Mouse (Mus musculus): Measurements from ENCODE around the gene Prr13. TPM values are rescaled to one million over a fixed set of nuclear protein-coding genes. Genes with fewer than 3 reads are reported as not detected.

Gene Prr13
- polyA plus RNA-seq, 1 experiment from 2014 or later, result 87.7 TPM

DNA sequence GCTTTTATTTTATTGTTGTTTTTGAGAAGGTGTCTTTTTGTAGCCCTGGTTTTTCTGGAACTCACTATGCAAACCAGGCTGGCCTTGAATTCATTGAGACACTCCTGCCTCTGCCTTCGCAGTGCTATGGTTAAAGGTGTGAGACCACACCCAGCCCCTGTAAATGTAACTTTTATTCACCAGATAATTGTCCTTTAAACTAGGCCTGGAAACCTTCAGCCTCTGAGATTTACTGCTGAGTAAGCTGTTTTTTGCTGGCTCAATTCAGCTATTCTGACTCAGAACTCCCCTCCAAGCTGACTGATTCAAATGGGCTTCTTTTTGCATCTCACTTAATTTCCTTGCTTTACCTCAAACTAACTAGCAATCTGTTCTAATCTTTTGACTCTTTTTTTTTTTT, 31.9 kb upstream of the Prr13 start:
- Histone ChIP-seq H3K4me3 (ENCODE audit: low read length) (no peak overlapping the region), H3K4me1 (ENCODE audit: control insufficient read depth, insufficient read depth, low read length) (no peaks in the 10 kb centered on the region), H3K9me3 (ENCODE audit: control insufficient read depth, low read length) (no peaks in the 10 kb centered on the region), H3K27ac (ENCODE audit: low read depth, low read length) (no peak overlapping the region), H3K9ac (ENCODE audit: low read depth, low read length) (no peak overlapping the region), H3K36me3 (ENCODE audit: control insufficient read depth, insufficient read depth, low read length) (peaks cover 74% of the 10 kb centered on the region), H3K27me3 (ENCODE audit: control insufficient read depth, insufficient read depth, low read length) (no peaks in the 10 kb centered on the region), H3K4me2 (replicated peaks; ENCODE audit: low read depth, low read length) (no peak overlapping the region)
- WGBS, result 100% methylated on average over 1 of the region's 1 CpGs
- no peak for ATAC-seq (ENCODE audit: low FRiP score, low TSS enrichment)

DNA sequence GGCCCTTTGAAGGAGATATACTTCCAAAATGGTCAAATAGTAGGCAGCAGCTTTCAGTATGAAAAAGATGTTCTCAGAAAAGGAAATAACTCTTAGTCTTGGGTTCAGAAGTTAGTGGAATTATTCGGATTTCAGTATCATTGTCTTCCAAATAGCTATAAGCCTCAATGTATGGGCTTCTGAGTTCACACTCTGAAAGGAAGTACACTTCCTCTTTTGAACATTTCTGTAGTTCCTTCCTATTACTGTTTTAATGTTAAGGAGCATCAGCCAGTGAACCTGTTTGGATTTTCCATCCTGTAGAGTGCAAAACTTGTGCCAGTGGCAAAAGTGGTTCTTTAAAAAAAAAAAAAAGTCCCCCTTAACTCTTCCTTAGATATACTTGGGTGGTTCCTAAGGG, 26.8 kb upstream of the Prr13 start:
- no peaks in the 10 kb centered on the region for H3K27me3 ChIP-seq (ENCODE audit: control insufficient read depth, insufficient read depth, low read length)
- no peak overlapping the region for H3K27ac ChIP-seq (ENCODE audit: low read depth, low read length)
- 87% methylated on average over 1 of the region's 1 CpGs for WGBS
- no peak overlapping the region for H3K4me3 ChIP-seq (ENCODE audit: low read length)
- no peak overlapping the region for H3K9ac ChIP-seq (ENCODE audit: low read depth, low read length)
- H3K9me3 ChIP-seq (ENCODE audit: control insufficient read depth, low read length), result no peaks in the 10 kb centered on the region
- H3K36me3 ChIP-seq (ENCODE audit: control insufficient read depth, insufficient read depth, low read length), result peaks cover 79% of the 10 kb centered on the region
- ATAC-seq (ENCODE audit: low FRiP score, low TSS enrichment), result no peak
- no peaks in the 10 kb centered on the region for H3K4me1 ChIP-seq (ENCODE audit: control insufficient read depth, insufficient read depth, low read length)
- H3K4me2 ChIP-seq (replicated peaks; ENCODE audit: low read depth, low read length), result no peak overlapping the region

DNA sequence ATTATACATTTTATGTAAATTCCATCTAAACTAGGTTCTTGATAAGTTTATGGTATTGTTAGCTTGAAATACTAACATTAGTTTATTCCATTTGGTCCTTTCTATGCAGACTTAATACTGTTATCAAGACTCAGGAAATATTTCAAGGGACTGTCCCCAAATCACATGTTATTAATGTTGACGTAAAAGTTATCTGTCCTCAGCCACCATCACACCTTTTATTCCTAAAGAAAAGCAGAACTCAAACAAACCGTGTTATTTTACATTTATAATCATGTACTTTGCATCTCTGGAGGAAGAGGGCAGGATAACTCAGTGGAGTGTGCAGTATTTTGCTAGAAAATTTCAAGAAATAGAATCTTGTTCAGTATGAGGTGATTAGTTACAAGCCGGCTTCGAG, 25.7 kb upstream of the Prr13 start:
- ATAC-seq (ENCODE audit: low FRiP score, low TSS enrichment), result no peak
- 98% methylated on average over 4 of the region's 4 CpGs for WGBS
- H3K9me3 ChIP-seq (ENCODE audit: control insufficient read depth, low read length), result no peaks in the 10 kb centered on the region
- H3K36me3 ChIP-seq (ENCODE audit: control insufficient read depth, insufficient read depth, low read length), result peaks cover 72% of the 10 kb centered on the region
- no peak overlapping the region for H3K4me2 ChIP-seq (replicated peaks; ENCODE audit: low read depth, low read length)
- H3K27ac ChIP-seq (ENCODE audit: low read depth, low read length), result no peak overlapping the region
- H3K4me3 ChIP-seq (ENCODE audit: low read length), result no peak overlapping the region
- no peaks in the 10 kb centered on the region for H3K4me1 ChIP-seq (ENCODE audit: control insufficient read depth, insufficient read depth, low read length)
- H3K27me3 ChIP-seq (ENCODE audit: control insufficient read depth, insufficient read depth, low read length), result no peaks in the 10 kb centered on the region
- H3K9ac ChIP-seq (ENCODE audit: low read depth, low read length), result no peak overlapping the region

DNA sequence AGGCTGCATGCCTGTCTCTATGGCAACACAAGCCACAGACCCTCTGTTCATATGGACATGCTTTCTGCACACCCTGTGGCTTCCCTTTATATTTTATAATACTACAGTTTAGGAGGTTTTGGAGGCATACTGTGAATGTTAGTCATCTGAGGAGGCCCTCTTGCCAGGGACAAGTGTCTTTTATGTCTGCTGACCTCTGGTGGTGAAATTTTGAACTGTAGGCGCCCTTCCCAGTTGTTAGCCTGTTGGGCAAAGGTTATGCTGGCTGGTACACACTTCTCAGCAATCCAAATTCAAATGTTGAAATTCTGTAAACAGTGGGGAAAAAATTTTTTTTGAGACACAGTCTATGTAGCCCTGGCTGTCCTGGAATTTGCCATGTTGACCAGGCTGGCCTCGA, 16.3 kb upstream of the Prr13 start:
- no peak for ATAC-seq (ENCODE audit: low FRiP score, low TSS enrichment)

DNA sequence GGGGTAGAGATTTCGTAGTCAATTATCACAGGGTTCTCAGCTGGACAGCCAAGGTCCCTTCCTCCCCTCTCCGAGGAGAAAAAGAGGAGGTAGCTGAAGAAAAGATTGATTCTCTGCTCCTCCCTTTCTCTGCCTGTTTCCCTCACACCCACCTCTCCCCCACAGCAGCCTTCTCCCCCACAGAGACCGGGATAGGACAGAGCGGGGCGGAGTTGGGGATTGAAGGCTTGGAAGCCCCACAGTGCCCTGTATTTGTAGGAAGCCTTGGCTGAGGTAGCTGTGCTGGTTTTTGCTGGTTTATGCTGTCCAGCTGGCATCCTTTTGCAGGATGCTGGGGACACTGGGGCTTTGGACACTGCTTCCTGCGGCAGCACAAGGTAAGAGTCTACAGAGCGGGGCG, 13.7 kb upstream of the Prr13 start, which contains the start of gene Amhr2:
TSS of gene Amhr2 (plus strand) at position 222 of the 400 bp plus-strand sequence.
- Histone ChIP-seq H3K9ac (ENCODE audit: low read depth, low read length) (no peak within 1 kb of the TSS), H3K9me3 (ENCODE audit: control insufficient read depth, low read length) (no peaks in the 10 kb centered on the region), H3K4me3 (ENCODE audit: low read length) (no peak within 1 kb of the TSS), H3K36me3 (ENCODE audit: control insufficient read depth, insufficient read depth, low read length) (no peaks in the 10 kb centered on the region), H3K4me2 (replicated peaks; ENCODE audit: low read depth, low read length) (no peak within 1 kb of the TSS), H3K27ac (ENCODE audit: low read depth, low read length) (no peak within 1 kb of the TSS), H3K27me3 (ENCODE audit: control insufficient read depth, insufficient read depth, low read length) (no peaks in the 10 kb centered on the region), H3K4me1 (ENCODE audit: control insufficient read depth, insufficient read depth, low read length) (no peaks in the 10 kb centered on the region)
- ATAC-seq (ENCODE audit: low FRiP score, low TSS enrichment), result no peak
- WGBS, result 61% methylated on average over 8 of the region's 8 CpGs

More for the DNA sequence above, 16.3 kb upstream of the Prr13 start:
- no peak overlapping the region for H3K27ac ChIP-seq (ENCODE audit: low read depth, low read length)
- H3K27me3 ChIP-seq (ENCODE audit: control insufficient read depth, insufficient read depth, low read length), result no peaks in the 10 kb centered on the region
- no peaks in the 10 kb centered on the region for H3K9me3 ChIP-seq (ENCODE audit: control insufficient read depth, low read length)
- no peak overlapping the region for H3K4me3 ChIP-seq (ENCODE audit: low read length)
- 50% methylated on average over 2 of the region's 2 CpGs for WGBS
- no peaks in the 10 kb centered on the region for H3K4me1 ChIP-seq (ENCODE audit: control insufficient read depth, insufficient read depth, low read length)
- H3K9ac ChIP-seq (ENCODE audit: low read depth, low read length), result no peak overlapping the region
- no peak overlapping the region for H3K4me2 ChIP-seq (replicated peaks; ENCODE audit: low read depth, low read length)
- H3K36me3 ChIP-seq (ENCODE audit: control insufficient read depth, insufficient read depth, low read length), result peaks cover 4% of the 10 kb centered on the region; the same call in 1 of the 2 replicates

DNA sequence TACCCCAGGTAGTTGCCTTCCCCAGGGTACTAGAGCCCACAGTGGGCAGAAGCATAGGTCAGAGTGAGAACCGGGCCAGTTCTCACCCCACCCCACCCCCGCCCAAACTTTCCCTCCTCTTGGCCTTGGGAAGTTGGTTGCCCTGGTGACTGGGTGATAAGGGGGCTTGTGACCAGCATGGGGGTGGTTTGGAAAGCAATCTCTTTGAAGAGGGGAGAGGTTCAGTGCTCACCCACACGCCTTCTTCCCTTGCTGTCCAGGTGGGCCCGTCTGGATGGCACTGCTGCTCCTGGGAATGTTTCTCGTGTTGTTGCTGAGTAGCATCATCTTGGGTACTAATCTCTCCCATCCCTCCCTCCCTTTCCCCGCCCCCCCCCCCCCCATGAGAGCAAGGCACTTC, 12.4 kb upstream of the Prr13 start:
- no peak for ATAC-seq (ENCODE audit: low FRiP score, low TSS enrichment)
- H3K27ac ChIP-seq (ENCODE audit: low read depth, low read length), result no peak overlapping the region
- H3K27me3 ChIP-seq (ENCODE audit: control insufficient read depth, insufficient read depth, low read length), result no peaks in the 10 kb centered on the region
- H3K4me1 ChIP-seq (ENCODE audit: control insufficient read depth, insufficient read depth, low read length), result no peaks in the 10 kb centered on the region
- H3K4me2 ChIP-seq (replicated peaks; ENCODE audit: low read depth, low read length), result no peak overlapping the region
- no peak overlapping the region for H3K9ac ChIP-seq (ENCODE audit: low read depth, low read length)
- H3K9me3 ChIP-seq (ENCODE audit: control insufficient read depth, low read length), result no peaks in the 10 kb centered on the region
- H3K36me3 ChIP-seq (ENCODE audit: control insufficient read depth, insufficient read depth, low read length), result no peaks in the 10 kb centered on the region
- H3K4me3 ChIP-seq (ENCODE audit: low read length), result no peak overlapping the region
- WGBS, result 41% methylated on average over 5 of the region's 6 CpGs

DNA sequence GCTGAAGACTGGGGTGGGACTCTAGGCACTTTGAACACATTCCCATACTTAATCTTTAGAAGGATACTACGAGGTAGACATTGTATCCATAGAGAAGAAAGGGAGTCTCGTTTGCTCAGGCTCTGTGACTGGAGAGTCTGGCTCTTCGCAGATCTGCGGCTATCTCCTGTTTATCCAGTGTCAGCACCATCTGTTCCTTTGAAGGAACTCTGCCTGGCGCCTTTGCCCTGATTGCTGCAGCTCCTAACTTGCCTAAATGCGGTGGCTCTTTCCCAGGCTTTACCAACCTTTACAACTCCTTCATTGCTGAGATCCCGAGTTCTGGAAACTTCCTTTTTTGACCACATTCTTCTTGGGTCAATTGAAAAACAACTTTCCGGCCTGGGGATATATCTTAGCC, 9.5 kb upstream of the Prr13 start:
- Histone ChIP-seq H3K4me2 (replicated peaks; ENCODE audit: low read depth, low read length) (no peak overlapping the region), H3K9me3 (ENCODE audit: control insufficient read depth, low read length) (no peaks in the 10 kb centered on the region), H3K4me1 (ENCODE audit: control insufficient read depth, insufficient read depth, low read length) (no peaks in the 10 kb centered on the region), H3K4me3 (ENCODE audit: low read length) (no peak overlapping the region), H3K9ac (ENCODE audit: low read depth, low read length) (no peak overlapping the region), H3K27ac (ENCODE audit: low read depth, low read length) (no peak overlapping the region), H3K27me3 (ENCODE audit: control insufficient read depth, insufficient read depth, low read length) (no peaks in the 10 kb centered on the region), H3K36me3 (ENCODE audit: control insufficient read depth, insufficient read depth, low read length) (no peaks in the 10 kb centered on the region)
- ATAC-seq (ENCODE audit: low FRiP score, low TSS enrichment), result no peak
- 37% methylated on average over 8 of the region's 8 CpGs for WGBS

DNA sequence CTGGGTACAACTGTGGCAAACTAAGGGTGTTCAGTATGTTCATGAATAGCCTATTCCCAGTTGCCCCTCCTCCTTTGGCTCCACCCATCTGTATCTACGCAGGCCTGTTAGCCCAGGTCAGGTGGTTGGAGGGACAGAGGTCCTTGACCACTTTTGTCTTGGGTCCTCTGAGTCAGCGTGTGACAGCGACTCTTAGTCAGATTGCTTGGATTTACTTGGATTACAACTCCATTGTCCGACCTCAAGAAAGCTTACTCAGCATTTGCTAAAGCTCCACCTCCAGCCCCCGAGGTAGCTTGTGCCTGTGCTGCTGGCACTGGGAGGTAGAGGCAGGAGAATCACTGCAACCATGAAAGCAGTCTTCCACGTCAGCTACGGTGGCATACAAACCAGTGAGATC, 7.9 kb upstream of the Prr13 start:
- H3K27ac ChIP-seq (ENCODE audit: low read depth, low read length), result no peak overlapping the region
- no peak overlapping the region for H3K4me3 ChIP-seq (ENCODE audit: low read length)
- WGBS, result 38% methylated on average over 7 of the region's 7 CpGs
- no peaks in the 10 kb centered on the region for H3K4me1 ChIP-seq (ENCODE audit: control insufficient read depth, insufficient read depth, low read length)
- H3K9ac ChIP-seq (ENCODE audit: low read depth, low read length), result no peak overlapping the region
- H3K27me3 ChIP-seq (ENCODE audit: control insufficient read depth, insufficient read depth, low read length), result no peaks in the 10 kb centered on the region
- ATAC-seq (ENCODE audit: low FRiP score, low TSS enrichment), result no peak
- no peak overlapping the region for H3K4me2 ChIP-seq (replicated peaks; ENCODE audit: low read depth, low read length)
- no peaks in the 10 kb centered on the region for H3K9me3 ChIP-seq (ENCODE audit: control insufficient read depth, low read length)
- H3K36me3 ChIP-seq (ENCODE audit: control insufficient read depth, insufficient read depth, low read length), result no peaks in the 10 kb centered on the region

DNA sequence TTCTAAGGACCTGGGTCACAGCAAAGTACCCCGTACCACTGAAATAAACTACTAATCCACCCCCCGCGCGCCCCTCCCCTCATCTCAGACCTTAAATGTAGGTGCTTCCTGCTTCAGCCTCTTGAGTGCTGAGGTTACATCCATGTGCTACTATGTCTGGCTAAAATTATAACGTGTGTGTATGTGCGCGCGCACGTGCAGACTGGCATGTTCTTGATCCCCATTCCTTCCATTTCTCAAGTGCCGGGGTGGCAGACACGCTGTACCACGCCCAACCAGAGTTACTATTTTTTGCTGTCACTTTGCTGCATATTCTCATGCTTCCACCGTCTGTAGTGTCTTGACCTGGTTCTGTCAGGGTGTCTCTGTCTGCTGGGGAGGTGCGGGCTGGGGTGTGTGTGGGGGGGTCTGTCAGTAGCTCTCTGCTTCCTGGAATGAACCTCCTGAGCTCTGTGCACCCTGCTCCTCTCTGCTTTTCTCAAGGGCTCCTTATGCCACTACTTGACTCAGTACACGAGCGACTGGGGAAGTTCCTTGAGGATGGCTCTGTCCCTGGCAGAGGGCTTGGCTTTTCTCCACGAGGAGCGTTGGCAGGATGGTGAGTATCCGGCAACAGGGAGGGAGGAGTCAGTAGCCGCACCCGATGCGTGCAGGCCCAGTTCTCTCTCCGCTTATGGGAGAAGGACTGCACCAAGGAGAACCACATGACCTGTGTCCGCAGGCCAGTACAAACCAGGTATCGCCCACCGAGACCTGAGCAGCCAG, 7.0 kb upstream of the Prr13 start:
- no peak for ATAC-seq (ENCODE audit: low FRiP score, low TSS enrichment)
- no peaks in the 10 kb centered on the region for H3K4me1 ChIP-seq (ENCODE audit: control insufficient read depth, insufficient read depth, low read length)
- WGBS, result 82% methylated on average over 26 of the region's 26 CpGs

More for the DNA sequence above, 7.0 kb upstream of the Prr13 start:
- Histone ChIP-seq H3K27ac (ENCODE audit: low read depth, low read length) (no peak overlapping the region), H3K27me3 (ENCODE audit: control insufficient read depth, insufficient read depth, low read length) (no peaks in the 10 kb centered on the region), H3K9me3 (ENCODE audit: control insufficient read depth, low read length) (no peaks in the 10 kb centered on the region), H3K36me3 (ENCODE audit: control insufficient read depth, insufficient read depth, low read length) (no peaks in the 10 kb centered on the region), H3K9ac (ENCODE audit: low read depth, low read length) (no peak overlapping the region), H3K4me2 (replicated peaks; ENCODE audit: low read depth, low read length) (no peak overlapping the region), H3K4me3 (ENCODE audit: low read length) (no peak overlapping the region)
